Mouse (Mus musculus): ENCODE data around the gene Tagln. TPM values are rescaled to one million over a fixed set of nuclear protein-coding genes. Genes with fewer than 3 reads are reported as not detected.

Tagln gene
- 10 to 100 TPM; 45.4 to 93.0 TPM for total RNA-seq (2021)

- peak; percentile 44 for DNase-seq (ENCODE audit: low spot score)
- intact Hi-C loops (cut with DNase I) = loop anchor here (2.0 kb wide), 1 partner anchor 17 kb away; no protein-coding TSS in a partner anchor
Measured at GRCm38 (mm10) chr9:45935628-45936210, at the start of gene Tagln. Tagln (minus strand) TSS chr9:45936058.

- DNase-seq (ENCODE audit: low spot score) = peak; percentile 50
- intact Hi-C loops (cut with DNase I) = loop anchor here (2.0 kb wide), 1 partner anchor 30 kb away; the partner anchor contains the start of gene Sidt2
Measured at GRCm38 (mm10) chr9:45985229-45985567, 49.3 kb upstream of the Tagln start.

- peak; percentile 82 for DNase-seq (ENCODE audit: low spot score)
- intact Hi-C loops (cut with DNase I) = loop anchor here (2.0 kb wide), 1 partner anchor 30 kb away; the partner anchor contains the start of gene Sidt2
Measured at GRCm38 (mm10) chr9:45984409-45985228, 48.8 kb upstream of the Tagln start.

- intact Hi-C loops (cut with DNase I) = loop anchor here (2.0 kb wide), 1 partner anchor 29 kb away; the partner anchor contains the start of gene Sidt2
Measured at GRCm38 (mm10) chr9:45983676-45984408, 48.0 kb upstream of the Tagln start.

GRCm38 (mm10) chr9:45981331-45981730 is 45.5 kb upstream of the Tagln start:
- no peak for DNase-seq (ENCODE audit: low spot score)
- intact Hi-C loops (cut with DNase I) = no loop called here

More at GRCm38 (mm10) chr9:45983676-45984408, 48.0 kb upstream of the Tagln start:
- DNase-seq (ENCODE audit: low spot score) = no peak

GRCm38 (mm10) chr9:45980611-45981010 is 44.8 kb upstream of the Tagln start:
- DNase-seq (ENCODE audit: low spot score) = no peak
- intact Hi-C loops (cut with DNase I) = no loop called here

GRCm38 (mm10) chr9:45979778-45980177 is 43.9 kb upstream of the Tagln start:
- intact Hi-C loops (cut with DNase I) = no loop called here
- no peak for DNase-seq (ENCODE audit: low spot score)

GRCm38 (mm10) chr9:45976884-45977283 is 41.0 kb upstream of the Tagln start:
- no peak for DNase-seq (ENCODE audit: low spot score)
- intact Hi-C loops (cut with DNase I) = no loop called here

- DNase-seq (ENCODE audit: low spot score) = no peak
- intact Hi-C loops (cut with DNase I) = no loop called here
Measured at GRCm38 (mm10) chr9:45963577-45963976, 27.7 kb upstream of the Tagln start.

- no peak for DNase-seq (ENCODE audit: low spot score)
- intact Hi-C loops (cut with DNase I) = no loop called here
Measured at GRCm38 (mm10) chr9:45961855-45962254, 26.0 kb upstream of the Tagln start.

GRCm38 (mm10) chr9:45959661-45960060 is 23.8 kb upstream of the Tagln start:
- intact Hi-C loops (cut with DNase I) = no loop called here
- DNase-seq (ENCODE audit: low spot score) = no peak

GRCm38 (mm10) chr9:45958851-45959250 is 23.0 kb upstream of the Tagln start:
- intact Hi-C loops (cut with DNase I) = no loop called here
- DNase-seq (ENCODE audit: low spot score) = no peak

GRCm38 (mm10) chr9:45958023-45958670 is 22.3 kb upstream of the Tagln start:
- DNase-seq (ENCODE audit: low spot score) = no peak
- intact Hi-C loops (cut with DNase I) = no loop called here

GRCm38 (mm10) chr9:45955107-45955963 is 19.5 kb upstream of the Tagln start, which contains the start of gene Sidt2:
Sidt2 (minus strand) TSS chr9:45955258.
- intact Hi-C loops (cut with DNase I) = loop anchor here (2.0 kb wide), 1 partner anchor 29 kb away; no protein-coding TSS in a partner anchor
- DNase-seq (ENCODE audit: low spot score) = peak; percentile 81

GRCm38 (mm10) chr9:45954294-45955106 is 18.6 kb upstream of the Tagln start:
- no peak for DNase-seq (ENCODE audit: low spot score)
- intact Hi-C loops (cut with DNase I) = loop anchor here (2.0 kb wide), 1 partner anchor 30 kb away; no protein-coding TSS in a partner anchor

GRCm38 (mm10) chr9:45953511-45954293 is 17.8 kb upstream of the Tagln start:
- intact Hi-C loops (cut with DNase I) = loop anchor here (2.0 kb wide), 2 partner anchors 31 to 47 kb away; partner anchors contain the start of genes Pcsk7 and Rnf214
- no peak for DNase-seq (ENCODE audit: low spot score)

- DNase-seq (ENCODE audit: low spot score) = no peak
- intact Hi-C loops (cut with DNase I) = loop anchor here (2.0 kb wide), 1 partner anchor 46 kb away; the partner anchor contains the start of genes Pcsk7 and Rnf214
Measured at GRCm38 (mm10) chr9:45952890-45953289, 17.0 kb upstream of the Tagln start.
